Mouse (Mus musculus) E14TG2a.4 (cell line): ENCODE data around the gene Plxnd1.

Source experiments
- CTCF ChIP-seq: conservative IDR thresholded peaks from 2 replicates; pipeline ENCODE4 v1.5.1; 2014; ENCODE audit warnings: low read length
- NANOG ChIP-seq: IDR thresholded peaks from 2 replicates; pipeline ENCODE4 v1.6.1; 2014; ENCODE audit warnings: borderline replicate concordance, low read length, mixed read lengths
- POU5F1 ChIP-seq: IDR thresholded peaks from 2 replicates; pipeline ENCODE4 v1.6.1; 2014; ENCODE audit warnings: low read length, borderline replicate concordance

- TF ChIP-seq CTCF (no peak), NANOG (no peak), POU5F1 (no peak)
Observed at GRCm38 (mm10) chr6:115995531-115995941, 731 bp upstream of the Plxnd1 start.
